Mouse (Mus musculus) cerebellum, adult 2 months (tissue): ENCODE data around the gene Bcl9l.

Experiments
- CTCF ChIP-seq: fragments of 200-500 bp; IDR thresholded peaks from 2 replicates; pipeline ENCODE4 v1.5.1; 2011; ENCODE audit warnings: low read depth, mild to moderate bottlenecking, control low read depth, low read length, moderate library complexity, borderline replicate concordance; ENCODE audit not compliant: insufficient read depth
- POLR2A ChIP-seq: fragments of 200-500 bp; IDR thresholded peaks from 2 replicates; pipeline ENCODE4 v1.6.1; 2011; ENCODE audit warnings: low read length, control low read depth, borderline replicate concordance; ENCODE audit not compliant: insufficient read depth

GRCm38 (mm10) chr9:44525001-44525400, 42.4 kb downstream of the Bcl9l start:
- TF ChIP-seq CTCF, result no peak
- no peak for TF ChIP-seq POLR2A
